Mouse (Mus musculus) heart, embryonic 13.5 days (tissue): Measurements from ENCODE around the gene Hist1h4d. TPM values are rescaled to one million over a fixed set of nuclear protein-coding genes. Genes with fewer than 3 reads are reported as not detected.
"Not testable (repeated sequence)": the region's sequence is repeated elsewhere in the genome, so short reads cannot be mapped to it uniquely, and the experiment has no call there.

Source experiments
- ATAC-seq: fragments of 200-750 bp; cut with Nextera tagmentation; 2 replicates; pipeline ENCODE4 v1.8.0; 2017; ENCODE audit warnings: moderate TSS enrichment; ENCODE audit not compliant: insufficient number of reproducible peaks, low FRiP score, low TSS enrichment; ENCODE audit errors: extremely low read depth
- H3K27ac ChIP-seq: fragments of 300-500 bp; sonication (generic); replicated peaks from 2 replicates; pipeline ENCODE4 v1.5.1; 2015; ENCODE audit warnings: moderate library complexity, mild to moderate bottlenecking, inconsistent platforms
- H3K27me3 ChIP-seq: fragments of 300-500 bp; sonication (generic); replicated peaks from 2 replicates; pipeline ENCODE4 v1.6.1; 2015; ENCODE audit warnings: mild to moderate bottlenecking, inconsistent platforms
- H3K36me3 ChIP-seq: fragments of 300-500 bp; sonication (generic); 2 replicates; pipeline ENCODE4 v1.6.1; 2015; ENCODE audit warnings: mild to moderate bottlenecking, inconsistent platforms
- H3K4me1 ChIP-seq: fragments of 300-500 bp; sonication (generic); 2 replicates; pipeline ENCODE4 v1.6.1; 2015; ENCODE audit warnings: inconsistent platforms
- H3K4me2 ChIP-seq: fragments of 300-500 bp; sonication (generic); 2 replicates; pipeline ENCODE4 v1.6.1; 2015; ENCODE audit warnings: inconsistent platforms, mild to moderate bottlenecking, moderate library complexity
- H3K4me3 ChIP-seq: fragments of 300-500 bp; sonication (generic); 2 replicates; pipeline ENCODE4 v1.5.1; 2015; ENCODE audit warnings: moderate library complexity, mild to moderate bottlenecking, inconsistent platforms
- H3K9ac ChIP-seq: fragments of 300-500 bp; sonication (generic); 2 replicates; pipeline ENCODE4 v1.6.1; 2015; ENCODE audit warnings: inconsistent platforms, mild to moderate bottlenecking, moderate library complexity
- H3K9me3 ChIP-seq: fragments of 300-500 bp; sonication (generic); 2 replicates; pipeline ENCODE4 v1.6.1; 2016; ENCODE audit warnings: inconsistent platforms
- WGBS: fragments of 180-500 bp; shearing (Covaris S2); methylation state at CpG from one replicate; pipeline ENCODE4 v1.1.7; 2015; ENCODE audit warnings: mixed read lengths; 5-methylcytosine and 5-hydroxymethylcytosine counted together
- polyA plus RNA-seq: library from polyadenylated mRNA; unstranded; fragments of >200 nt; fragmentation: Nextera tagmentation; extraction: Ambion mirVana; gene quantifications from 2 replicates; pipeline ENCODE4 v1.2.1, GENCODE M21; 2015

Hist1h4d gene
- polyA plus RNA-seq, 1 experiment from 2014 or later, result 54.8 TPM

DNA sequence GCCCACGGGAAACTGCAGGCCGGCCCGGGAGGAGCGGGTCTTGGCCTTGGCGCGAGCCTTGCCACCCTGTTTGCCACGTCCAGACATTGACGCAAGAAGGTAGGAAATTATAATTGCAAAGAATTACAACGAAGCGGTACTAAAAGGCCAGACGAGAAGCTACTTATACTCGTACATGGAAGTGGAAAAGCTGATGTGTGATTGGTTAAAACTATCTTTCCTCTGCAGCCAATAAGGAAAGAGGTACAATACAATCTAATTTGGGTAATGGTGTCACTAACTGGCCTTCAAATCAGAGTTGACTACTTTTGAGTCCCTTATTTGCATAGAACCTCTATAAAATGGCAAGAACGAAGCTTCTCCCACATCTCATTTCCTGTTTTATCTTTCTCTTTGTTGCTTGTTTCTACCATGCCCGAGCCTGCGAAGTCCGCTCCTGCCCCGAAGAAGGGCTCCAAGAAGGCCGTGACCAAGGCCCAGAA lies 10.3 kb upstream of the Hist1h4d start, which contains the start of the genes Hist1h2ae and Hist1h2bg:
Gene Hist1h2ae, minus strand, starts transcription at position 199 of the 482 bp plus-strand sequence.
Gene Hist1h2bg, plus strand, starts transcription at position 375 of the 482 bp plus-strand sequence.
- Histone ChIP-seq H3K27me3 (no peaks in the 10 kb centered on the region), H3K4me3 (peak within 1 kb of the TSS; percentile 57), H3K4me2 (peak within 1 kb of the TSS; percentile 80), H3K27ac (peak within 1 kb of the TSS; percentile 96), H3K36me3 (no peaks in the 10 kb centered on the region), H3K4me1 (peaks cover 31% of the 10 kb centered on the region), H3K9me3 (no peaks in the 10 kb centered on the region), H3K9ac (peak within 1 kb of the TSS; percentile 89)
- WGBS, result under 1% methylated on average over 18 of the region's 18 CpGs
- ATAC-seq, result peak; percentile 78

DNA sequence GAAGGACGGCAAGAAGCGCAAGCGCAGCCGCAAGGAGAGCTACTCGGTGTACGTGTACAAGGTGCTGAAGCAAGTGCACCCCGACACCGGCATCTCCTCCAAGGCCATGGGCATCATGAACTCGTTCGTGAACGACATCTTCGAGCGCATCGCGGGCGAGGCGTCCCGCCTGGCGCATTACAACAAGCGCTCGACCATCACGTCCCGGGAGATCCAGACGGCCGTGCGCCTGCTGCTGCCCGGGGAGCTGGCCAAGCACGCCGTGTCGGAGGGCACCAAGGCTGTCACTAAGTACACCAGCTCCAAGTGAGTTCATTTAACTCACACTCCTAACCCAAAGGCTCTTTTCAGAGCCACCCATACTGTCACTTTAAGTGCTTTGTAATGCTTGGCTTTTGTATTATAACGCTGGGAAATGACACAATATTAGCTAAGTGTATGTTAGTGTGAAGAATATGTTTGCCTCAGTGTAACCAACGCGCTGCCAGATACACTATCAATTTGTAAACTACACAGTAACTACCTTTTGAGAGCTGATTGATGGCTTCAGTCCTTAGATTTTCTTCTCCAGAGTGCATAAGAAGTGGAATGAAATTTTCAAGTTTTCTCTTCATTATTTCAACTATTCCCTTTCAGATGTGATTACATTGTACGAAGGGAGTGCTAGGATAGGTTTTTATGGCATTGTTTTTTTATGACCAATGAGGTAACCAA lies 9.7 kb upstream of the Hist1h4d start:
- 1% methylated on average over 16 of the region's 34 CpGs for WGBS
- not testable (repeated sequence) for H3K27me3 ChIP-seq, H3K9me3 ChIP-seq, ATAC-seq, H3K36me3 ChIP-seq
- Histone ChIP-seq H3K4me3 (peak overlapping the region; percentile 57), H3K9ac (peak overlapping the region; percentile 89), H3K4me1 (peaks cover 37% of the 10 kb centered on the region), H3K4me2 (peak overlapping the region; percentile 80), H3K27ac (peak overlapping the region; percentile 96)

- H3K4me1 ChIP-seq, result peaks cover 44% of the 10 kb centered on the region
- peak overlapping the region; percentile 57 for H3K4me3 ChIP-seq
- 34% methylated on average over 2 of the region's 2 CpGs for WGBS
- peak overlapping the region; percentile 96 for H3K27ac ChIP-seq
- H3K27me3 ChIP-seq, result no peaks in the 10 kb centered on the region
- H3K4me2 ChIP-seq, result peak overlapping the region; percentile 80
- H3K9me3 ChIP-seq, result no peaks in the 10 kb centered on the region
- H3K9ac ChIP-seq, result peak overlapping the region; percentile 89
- no peak for ATAC-seq
- H3K36me3 ChIP-seq, result no peaks in the 10 kb centered on the region
These were observed 9.0 kb upstream of the Hist1h4d start for GRCm38 (mm10) chr13:23572218-23573033.

DNA sequence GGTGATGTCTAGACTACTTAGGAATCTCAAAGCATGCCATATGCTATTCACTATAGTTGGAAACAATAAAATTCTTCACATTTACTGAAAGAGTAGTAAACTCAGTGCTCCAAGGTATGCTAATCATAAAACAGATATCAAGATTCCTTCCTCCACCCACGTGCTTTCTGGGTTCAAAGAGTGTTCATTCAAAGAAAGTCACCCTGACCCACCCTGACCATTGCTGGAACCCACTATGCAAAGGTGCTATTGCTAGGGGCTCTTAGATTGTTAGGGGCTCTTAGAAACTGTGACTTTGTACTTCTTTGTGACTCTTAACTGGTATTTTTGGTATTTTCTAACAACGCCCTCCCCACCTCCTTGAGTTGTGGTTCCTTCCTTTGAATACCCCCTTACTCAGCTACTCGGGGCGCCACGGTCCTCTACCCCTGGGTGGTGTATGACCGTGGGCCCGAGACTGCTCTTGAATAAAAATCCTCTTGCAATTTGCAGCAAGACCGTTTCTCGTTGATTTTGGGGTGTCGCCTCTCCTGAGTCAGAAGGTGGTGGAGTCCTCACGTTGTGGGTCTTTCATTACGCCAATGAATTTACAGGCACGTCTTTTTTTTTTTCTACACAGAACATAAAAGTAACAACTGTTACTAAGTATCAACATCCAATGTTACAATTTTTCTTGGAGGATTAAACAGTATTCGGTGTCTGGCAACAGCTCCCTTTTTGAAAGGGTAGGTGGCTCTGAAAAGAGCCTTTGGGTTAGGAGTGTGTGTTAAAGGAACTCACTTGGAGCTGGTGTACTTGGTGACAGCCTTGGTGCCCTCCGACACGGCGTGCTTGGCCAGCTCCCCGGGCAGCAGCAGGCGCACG lies 8.1 kb upstream of the Hist1h4d start:
- H3K9me3 ChIP-seq, ATAC-seq, H3K36me3 ChIP-seq, H3K27me3 ChIP-seq: not testable (repeated sequence)
- 15% methylated on average over 20 of the region's 20 CpGs for WGBS
- Histone ChIP-seq H3K9ac (peak overlapping the region; percentile 89), H3K4me1 (peaks cover 45% of the 10 kb centered on the region), H3K27ac (peak overlapping the region; percentile 96), H3K4me2 (peak overlapping the region; percentile 80), H3K4me3 (peak overlapping the region; percentile 57)

- Histone ChIP-seq H3K4me2 (peak within 1 kb of the TSS; percentile 80), H3K9ac (peak within 1 kb of the TSS; percentile 89), H3K4me1 (peaks cover 45% of the 10 kb centered on the region), H3K27ac (peak within 1 kb of the TSS; percentile 96), H3K4me3 (peak within 1 kb of the TSS; percentile 57)
- peak; percentile 78 for ATAC-seq
- not testable (repeated sequence) for H3K27me3 ChIP-seq, H3K9me3 ChIP-seq, H3K36me3 ChIP-seq
- WGBS, result 2% methylated on average over 39 of the region's 42 CpGs
These were observed 7.4 kb upstream of the Hist1h4d start, which contains the start of the genes Hist1h2bf and Hist1h2ad for GRCm38 (mm10) chr13:23573898-23574524. Hist1h2bf (minus strand) TSS chr13:23574196. Hist1h2ad (plus strand) TSS chr13:23574381.

GRCm38 (mm10) chr13:23574546-23575170 lies 6.7 kb upstream of the Hist1h4d start:
- peak overlapping the region; percentile 80 for H3K4me2 ChIP-seq
- not testable (repeated sequence) for H3K27me3 ChIP-seq, H3K9me3 ChIP-seq, ATAC-seq, H3K36me3 ChIP-seq
- 3% methylated on average over 10 of the region's 39 CpGs for WGBS
- H3K27ac ChIP-seq, result peak overlapping the region; percentile 96
- peak overlapping the region; percentile 57 for H3K4me3 ChIP-seq
- peak overlapping the region; percentile 79 for H3K9ac ChIP-seq
- H3K4me1 ChIP-seq, result peaks cover 42% of the 10 kb centered on the region

DNA sequence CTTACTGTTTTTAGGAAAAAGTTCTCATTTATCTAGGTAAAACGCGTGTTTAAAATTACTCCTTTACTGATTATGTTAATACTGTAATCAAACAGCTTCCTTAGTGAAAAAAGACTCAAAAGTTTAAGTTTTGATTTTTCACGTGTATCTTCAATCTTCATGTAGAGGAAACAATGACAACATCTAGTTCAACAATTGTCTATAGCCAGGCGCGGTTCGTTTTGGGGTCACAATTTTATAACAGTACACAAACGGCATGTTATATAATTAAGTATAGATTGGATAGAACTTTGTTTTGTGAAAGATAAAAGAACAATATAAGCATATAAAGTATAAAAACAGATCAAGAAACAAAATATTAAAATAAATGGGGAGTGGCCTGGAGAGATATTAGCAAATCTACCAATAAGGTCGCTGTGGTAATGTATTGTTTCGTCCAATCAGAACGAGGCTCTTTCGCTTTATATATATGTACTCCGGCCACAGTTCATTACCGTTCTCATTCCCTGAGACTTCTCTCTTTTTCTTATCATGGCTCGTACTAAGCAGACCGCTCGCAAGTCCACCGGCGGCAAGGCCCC lies 6.0 kb upstream of the Hist1h4d start, which contains the start of gene Hist1h3d:
Gene Hist1h3d, plus strand, starts transcription at position 493 of the 581 bp plus-strand sequence.
- 3% methylated on average over 18 of the region's 18 CpGs for WGBS
- H3K4me1 ChIP-seq, result peaks cover 36% of the 10 kb centered on the region
- no peaks in the 10 kb centered on the region for H3K36me3 ChIP-seq
- H3K4me2 ChIP-seq, result peak within 1 kb of the TSS; percentile 80
- no peaks in the 10 kb centered on the region for H3K27me3 ChIP-seq
- H3K9ac ChIP-seq, result peak within 1 kb of the TSS; percentile 87
- H3K4me3 ChIP-seq, result peak within 1 kb of the TSS; percentile 57
- H3K27ac ChIP-seq, result peak within 1 kb of the TSS; percentile 84
- no peak for ATAC-seq
- no peaks in the 10 kb centered on the region for H3K9me3 ChIP-seq

DNA sequence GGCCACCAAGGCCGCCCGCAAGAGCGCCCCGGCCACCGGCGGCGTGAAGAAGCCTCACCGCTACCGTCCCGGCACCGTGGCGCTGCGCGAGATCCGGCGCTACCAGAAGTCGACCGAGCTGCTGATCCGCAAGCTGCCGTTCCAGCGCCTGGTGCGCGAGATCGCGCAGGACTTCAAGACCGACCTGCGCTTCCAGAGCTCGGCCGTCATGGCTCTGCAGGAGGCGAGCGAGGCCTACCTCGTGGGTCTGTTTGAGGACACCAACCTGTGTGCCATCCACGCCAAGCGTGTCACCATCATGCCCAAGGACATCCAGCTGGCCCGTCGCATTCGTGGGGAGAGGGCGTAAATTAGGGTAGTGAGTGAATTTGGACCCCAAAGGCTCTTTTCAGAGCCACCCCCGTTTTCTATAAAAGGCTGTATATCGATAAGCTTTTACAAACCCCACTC lies 5.5 kb upstream of the Hist1h4d start:
- H3K27ac ChIP-seq, result peak overlapping the region; percentile 73
- peak overlapping the region; percentile 87 for H3K9ac ChIP-seq
- peak overlapping the region; percentile 57 for H3K4me3 ChIP-seq
- not testable (repeated sequence) for H3K9me3 ChIP-seq, H3K36me3 ChIP-seq, ATAC-seq, H3K27me3 ChIP-seq
- H3K4me1 ChIP-seq, result peaks cover 39% of the 10 kb centered on the region
- H3K4me2 ChIP-seq, result peak overlapping the region; percentile 80
- 1% methylated on average over 11 of the region's 40 CpGs for WGBS

- Histone ChIP-seq H3K9ac (peak overlapping the region; percentile 87), H3K27ac (peak overlapping the region; percentile 73), H3K4me3 (peak overlapping the region; percentile 57), H3K9me3 (no peaks in the 10 kb centered on the region), H3K4me2 (peak overlapping the region; percentile 80), H3K36me3 (no peaks in the 10 kb centered on the region), H3K4me1 (peaks cover 41% of the 10 kb centered on the region), H3K27me3 (no peaks in the 10 kb centered on the region)
- ATAC-seq, result no peak
- WGBS, result 22% methylated on average over 7 of the region's 7 CpGs
These were observed 5.0 kb upstream of the Hist1h4d start for GRCm38 (mm10) chr13:23576351-23576881.
